Mouse (Mus musculus): ENCODE data around the gene Dnase2a.

The Dnase2a gene

DNA sequence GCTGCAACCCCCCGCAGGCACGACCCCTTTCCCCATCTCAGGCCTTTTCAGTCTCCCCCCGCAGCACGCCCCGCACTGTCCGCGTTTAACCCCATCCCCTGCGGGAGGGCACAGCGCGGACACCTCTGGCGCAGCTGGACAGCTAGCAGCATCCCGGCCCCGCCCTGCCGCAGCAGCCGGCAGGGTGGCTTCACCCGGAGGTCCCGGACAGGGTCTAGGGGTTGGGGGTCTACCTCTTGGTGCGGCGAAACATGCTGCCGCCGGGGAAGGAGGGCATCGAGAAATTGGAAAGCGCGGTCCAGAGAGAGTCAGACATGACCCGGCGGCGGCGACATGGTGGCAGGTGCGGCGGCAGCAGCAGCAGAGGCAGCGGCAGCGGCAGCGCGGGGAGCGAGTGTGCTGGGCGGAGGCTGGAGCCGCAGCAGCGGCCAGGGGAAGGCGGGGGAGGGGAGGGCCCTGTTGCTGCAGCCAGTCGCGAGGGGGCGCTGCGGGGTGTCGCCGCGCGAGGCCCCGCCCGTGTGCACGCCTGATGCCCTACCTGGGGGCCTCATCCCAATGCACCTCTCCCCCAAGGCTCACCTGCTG is 28.7 kb downstream of the Dnase2a start, which contains the start of gene Mast1:
Mast1 (minus strand) TSS at position 398 of the 585 bp plus-strand sequence.
- DNase-seq (ENCODE audit: low spot score), result no peak

DNA sequence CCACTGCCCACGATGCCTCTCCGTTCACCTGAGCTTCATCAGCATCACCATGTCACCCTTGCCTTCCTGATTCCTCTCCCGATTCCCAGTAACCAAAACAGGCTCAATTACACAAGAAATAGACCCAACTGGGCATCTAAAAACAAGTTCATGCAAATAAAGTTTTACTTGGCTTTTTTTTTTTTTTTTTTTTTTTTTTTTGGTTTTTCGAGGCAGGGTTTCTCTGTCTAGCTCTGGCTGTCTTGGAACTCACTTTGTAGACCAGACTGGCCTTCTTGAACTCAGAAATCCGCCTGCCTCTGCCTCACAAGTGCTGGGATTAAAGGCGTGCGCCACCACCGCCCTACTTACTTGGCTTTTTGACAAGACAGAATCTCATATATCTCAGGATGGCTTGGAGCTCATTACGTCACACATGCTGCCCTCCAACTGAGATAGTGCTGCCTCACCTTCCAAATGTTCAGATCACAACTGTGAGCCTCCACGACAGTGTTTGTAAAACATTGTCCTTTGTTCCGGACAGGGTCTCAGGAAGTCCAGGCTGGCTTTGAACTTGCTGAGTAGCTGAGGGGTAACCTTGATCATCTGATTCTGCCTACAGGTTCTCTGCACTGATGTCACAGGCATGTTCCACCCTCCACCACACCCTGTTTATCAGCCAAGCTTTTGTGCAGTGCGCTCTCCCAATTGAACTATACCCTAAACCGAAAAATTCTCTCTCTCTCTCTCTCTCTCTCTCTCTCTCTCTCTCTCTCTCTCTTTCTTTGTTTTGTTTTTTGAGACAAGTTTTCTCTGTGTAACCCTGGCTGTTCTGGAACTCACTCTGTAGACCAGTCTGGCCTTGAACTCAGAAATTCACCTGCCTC is 29.5 kb downstream of the Dnase2a start:
- no peak for DNase-seq (ENCODE audit: low spot score)

DNA sequence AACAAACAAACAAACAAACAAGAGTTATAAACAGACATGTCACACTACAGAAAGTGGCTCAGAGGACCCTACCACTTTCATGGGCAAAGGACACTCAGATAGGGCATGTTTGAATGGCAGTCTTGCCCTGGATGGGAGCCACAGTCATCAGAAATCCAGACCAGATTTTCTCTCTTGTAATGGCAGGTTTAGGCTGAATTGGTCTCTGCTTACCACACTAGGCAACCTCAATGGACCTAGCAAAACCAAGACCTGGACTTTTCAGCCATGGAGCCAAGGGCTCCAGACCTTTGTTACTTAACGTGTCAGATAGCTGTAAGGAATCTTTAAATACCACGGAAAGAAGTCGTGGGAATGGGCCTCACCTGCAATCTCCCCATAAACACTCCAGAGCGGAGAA is 35.3 kb downstream of the Dnase2a start:
- no peak for DNase-seq (ENCODE audit: low spot score)

DNA sequence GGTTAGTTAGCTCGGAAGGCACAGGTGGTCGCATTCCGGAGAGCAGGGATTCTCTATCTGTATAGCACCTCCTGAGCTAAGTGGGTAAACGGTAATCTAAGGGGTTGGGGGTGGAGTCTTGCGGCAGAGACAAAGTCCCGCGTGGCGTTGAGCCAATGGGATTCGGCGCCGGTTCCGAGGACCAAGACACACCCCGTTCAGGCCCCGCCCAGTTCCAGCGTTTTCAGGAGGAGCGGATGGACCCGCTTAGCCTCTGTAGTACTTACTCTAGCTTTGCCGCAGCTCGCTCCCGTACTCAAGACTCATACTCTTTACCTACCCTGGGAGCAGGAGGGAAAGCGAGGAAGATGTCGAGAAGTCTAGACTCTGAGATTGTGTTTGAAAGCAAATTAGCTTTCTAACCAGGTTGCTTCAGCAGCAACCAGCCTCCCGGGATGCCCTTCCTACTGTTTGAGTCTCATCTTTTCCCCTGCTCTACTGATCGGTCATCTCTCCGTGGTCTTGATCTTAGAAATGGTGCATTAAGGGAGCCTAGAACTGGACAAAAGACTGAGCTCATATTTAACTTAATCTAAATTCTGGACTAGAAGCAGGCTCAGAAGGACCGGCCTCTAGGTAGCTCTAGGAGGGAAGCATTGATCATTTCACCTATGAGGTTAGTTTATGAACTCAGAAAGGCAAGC is 36.3 kb downstream of the Dnase2a start:
- no peak for DNase-seq (ENCODE audit: low spot score)

DNA sequence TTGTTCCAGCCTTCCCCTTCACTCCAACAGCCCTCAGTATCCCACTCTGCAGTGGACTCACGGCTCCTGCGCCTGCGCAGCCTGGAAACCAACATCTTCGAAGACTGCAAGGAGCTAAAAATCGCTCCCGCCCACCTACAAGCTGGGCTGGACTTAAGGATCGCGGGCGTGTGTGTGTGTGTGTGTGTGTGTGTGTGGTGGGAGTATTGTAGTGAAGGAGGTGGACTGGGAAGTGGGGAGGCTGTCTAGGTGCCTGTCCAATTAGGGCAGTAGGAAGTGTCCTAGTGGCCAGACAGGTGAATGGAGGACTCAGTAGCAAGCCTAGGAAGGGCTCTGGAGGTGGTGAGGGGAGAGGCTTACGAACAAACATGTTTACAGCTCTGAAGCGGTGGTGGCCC is 36.9 kb downstream of the Dnase2a start:
- DNase-seq (ENCODE audit: low spot score), result no peak

DNA sequence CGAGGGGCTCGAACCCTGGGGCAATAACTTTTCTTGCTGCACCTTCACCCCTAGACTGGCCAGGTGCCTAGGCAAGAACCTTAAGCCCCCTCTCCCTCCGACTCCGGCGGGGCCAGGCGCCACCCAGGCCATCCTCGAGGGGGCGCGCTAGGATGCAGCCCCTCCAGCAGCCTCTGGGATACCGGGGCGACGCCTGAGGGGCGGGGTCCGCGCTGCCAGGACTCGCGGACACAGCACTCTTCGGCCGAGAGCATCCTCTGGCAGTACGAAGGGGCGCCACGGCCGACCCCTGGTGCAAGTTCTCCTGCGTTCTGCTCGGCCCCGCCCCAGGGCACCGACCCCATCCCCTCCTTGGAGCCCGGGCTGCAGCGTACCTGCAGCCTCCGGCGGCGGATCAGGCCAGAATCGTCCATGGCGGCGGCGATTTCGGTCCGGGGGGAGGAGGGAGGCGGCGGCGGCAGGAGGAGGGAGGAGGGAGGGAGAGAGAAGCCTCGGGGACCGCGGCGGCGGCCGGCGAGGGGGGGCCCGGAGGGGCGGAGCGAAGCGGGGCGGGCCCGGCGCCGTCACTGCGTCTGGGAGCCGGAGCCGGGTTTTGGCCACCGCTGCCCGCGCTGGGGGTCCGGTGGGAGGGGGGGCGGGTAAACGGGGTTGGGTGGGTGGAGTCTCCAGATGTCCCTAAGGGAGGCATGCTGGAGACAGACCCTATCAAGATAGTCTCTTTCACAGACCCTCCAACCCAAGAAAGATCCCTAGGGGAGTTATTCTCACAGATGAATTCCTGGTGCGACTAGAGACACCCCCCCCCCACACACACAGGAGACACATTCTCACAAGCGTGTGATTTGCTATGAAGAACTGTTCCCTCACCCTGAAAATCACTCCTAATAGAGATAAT is 37.5 kb downstream of the Dnase2a start:
- DNase-seq (ENCODE audit: low spot score), result no peak

DNA sequence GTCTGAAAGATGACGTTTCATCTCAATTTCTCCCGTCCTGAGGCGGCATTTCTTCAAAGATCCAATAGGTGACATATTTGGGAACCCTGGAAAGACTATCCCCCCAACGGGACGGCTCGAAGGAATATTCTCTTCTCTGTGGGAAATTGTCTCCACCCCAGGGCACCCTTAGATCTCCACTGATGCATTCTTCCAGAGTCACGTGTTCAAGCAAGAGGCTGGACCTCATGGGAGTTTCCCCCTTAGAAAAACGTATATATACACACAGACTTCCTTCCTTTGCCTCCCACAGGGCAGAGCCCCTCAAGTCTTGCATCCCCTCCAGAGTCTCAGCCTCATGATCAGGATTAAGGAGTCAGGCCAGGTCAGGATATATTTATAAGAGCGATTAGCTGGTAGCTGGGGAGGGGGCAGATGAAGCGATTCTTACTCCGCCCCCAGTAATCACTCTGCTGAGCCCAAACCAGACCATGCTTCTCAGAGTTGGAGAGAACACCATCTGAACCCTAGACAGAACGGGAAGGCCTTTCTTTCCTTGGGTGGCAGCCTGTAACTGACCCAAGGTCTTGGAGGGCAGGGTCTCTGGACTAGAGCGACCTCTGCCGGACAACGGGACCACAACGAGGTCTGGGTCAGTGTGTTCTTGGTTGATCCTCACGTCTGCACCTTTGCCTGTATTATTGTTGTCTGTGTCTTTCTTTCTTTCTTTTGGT is 38.3 kb downstream of the Dnase2a start, which contains the start of gene Rtbdn:
Rtbdn (plus strand) TSS at position 464 of the 713 bp plus-strand sequence.
- no peak for DNase-seq (ENCODE audit: low spot score)

DNA sequence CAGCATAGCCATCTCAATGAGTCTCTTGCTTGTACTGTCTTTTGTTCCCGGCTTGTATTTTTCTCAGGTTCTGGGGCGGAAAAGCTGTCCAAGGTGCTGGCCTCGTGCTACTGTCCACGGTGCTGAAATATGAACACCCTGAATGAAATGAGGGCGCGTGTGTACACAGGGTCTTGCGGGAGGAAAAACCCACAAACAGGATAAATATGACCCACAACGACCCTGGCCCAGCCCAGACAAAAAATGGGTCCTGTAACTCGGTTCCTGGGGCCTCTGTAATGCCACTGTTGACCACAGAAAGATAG is 38.8 kb downstream of the Dnase2a start:
- DNase-seq (ENCODE audit: low spot score), result no peak

DNA sequence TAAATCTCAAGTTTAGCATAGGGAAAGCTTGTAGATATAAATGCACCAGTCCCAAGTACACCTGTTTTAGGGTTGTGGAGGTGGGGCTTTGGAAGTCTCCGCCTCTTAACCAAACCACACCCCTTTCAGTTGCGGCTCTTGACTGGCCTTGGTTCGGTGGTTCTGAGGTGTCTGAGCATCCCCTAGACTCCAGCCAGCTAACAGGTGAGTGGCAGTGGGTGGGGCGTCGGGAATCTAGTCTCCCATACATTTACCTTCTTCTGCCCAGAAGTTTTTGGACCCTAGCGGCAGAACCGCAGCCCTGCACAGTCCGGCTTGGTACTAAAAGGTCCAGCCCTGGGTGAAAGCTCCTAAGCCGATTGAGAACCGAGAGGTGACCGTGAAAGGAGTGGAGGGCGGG is 41.4 kb downstream of the Dnase2a start:
- DNase-seq (ENCODE audit: low spot score), result no peak

DNA sequence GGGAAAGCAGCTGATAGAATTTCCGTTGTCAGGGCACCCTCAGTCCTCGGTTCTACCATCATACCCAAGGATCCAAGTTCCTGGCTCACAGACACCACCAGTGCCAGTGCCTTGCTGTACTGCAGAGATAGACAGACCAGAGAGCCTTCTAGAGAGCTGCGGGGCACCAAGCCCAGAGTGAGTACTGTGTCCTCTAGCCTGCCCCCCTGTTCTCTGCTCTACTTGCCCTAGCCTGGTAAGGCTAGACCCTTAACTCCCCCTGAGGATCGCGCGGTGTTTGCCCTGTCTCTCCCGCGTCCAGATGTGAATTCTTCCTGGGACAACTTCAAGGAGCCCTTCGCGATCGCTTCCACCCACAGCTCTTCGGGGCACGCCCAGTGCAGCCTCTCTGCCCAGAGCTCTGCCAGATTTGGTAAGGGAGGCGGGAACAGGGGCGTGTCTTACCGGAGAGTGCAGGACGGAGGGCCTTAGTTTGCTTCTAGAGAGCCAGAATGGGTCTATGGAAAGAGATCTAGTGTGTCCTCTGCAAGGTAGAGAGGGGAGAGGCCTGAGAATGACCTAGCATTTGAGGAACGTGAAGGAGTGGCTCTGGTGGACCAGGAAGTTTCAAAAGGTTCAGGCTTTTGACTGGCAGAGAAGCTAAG is 44.4 kb downstream of the Dnase2a start:
- DNase-seq (ENCODE audit: low spot score), result no peak

DNA sequence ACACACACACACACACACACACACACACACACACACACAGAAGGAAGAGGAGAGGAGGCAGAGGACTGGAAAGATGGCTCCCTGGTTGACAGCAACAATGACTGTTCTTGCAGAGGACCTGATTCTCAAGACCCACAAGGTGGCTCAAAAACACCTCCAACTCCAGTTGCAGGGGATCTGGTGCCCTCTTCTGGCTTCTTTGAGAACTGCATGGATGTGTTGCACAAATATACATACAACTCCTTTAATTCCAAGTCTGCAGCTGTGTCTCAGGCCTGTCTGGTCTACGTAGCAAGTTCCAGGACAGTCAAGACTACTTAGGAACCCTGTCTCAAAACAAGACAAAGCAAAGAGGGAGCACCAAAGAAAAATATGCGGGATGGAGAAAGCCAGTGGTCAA is 48.4 kb downstream of the Dnase2a start:
- no peak for DNase-seq (ENCODE audit: low spot score)

DNA sequence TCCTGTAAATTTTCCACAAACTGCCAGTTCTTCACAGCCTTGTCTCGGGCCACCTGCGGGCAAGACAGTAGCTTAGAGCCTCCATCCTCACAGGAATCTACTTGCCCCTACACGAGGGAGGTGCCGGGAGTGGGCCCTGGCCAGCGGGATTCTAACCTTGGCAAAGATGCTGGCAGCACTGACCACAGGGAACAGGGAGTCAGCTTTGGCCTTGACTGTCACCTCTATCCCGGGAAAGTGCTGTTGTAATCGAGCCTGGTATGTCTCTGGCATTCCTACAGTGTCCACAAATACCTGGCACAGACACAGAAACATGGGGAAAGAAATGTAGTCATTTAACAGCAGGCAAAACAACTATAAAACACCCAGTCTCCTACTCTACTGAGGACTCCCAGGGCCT is 51.5 kb downstream of the Dnase2a start:
- no peak for DNase-seq (ENCODE audit: low spot score)

DNA sequence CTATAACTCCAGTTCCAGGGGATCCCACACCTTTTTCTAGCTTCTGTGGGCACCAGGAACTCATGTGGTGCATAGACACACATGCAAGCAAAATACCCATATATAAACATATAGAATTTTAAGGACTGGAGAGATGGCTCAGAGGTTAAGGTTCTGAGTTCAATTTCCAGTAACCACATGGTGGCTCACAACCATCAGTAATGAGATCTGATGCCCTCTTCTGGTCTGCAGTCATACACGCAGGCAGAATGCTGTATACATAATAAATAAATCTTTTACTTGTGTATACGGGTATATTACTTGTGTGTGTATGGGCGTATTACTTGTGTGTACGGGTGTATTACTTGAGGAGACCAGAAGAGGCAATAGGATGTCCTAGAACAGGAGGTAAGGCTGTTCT is 55.6 kb downstream of the Dnase2a start:
- DNase-seq (ENCODE audit: low spot score), result no peak

DNA sequence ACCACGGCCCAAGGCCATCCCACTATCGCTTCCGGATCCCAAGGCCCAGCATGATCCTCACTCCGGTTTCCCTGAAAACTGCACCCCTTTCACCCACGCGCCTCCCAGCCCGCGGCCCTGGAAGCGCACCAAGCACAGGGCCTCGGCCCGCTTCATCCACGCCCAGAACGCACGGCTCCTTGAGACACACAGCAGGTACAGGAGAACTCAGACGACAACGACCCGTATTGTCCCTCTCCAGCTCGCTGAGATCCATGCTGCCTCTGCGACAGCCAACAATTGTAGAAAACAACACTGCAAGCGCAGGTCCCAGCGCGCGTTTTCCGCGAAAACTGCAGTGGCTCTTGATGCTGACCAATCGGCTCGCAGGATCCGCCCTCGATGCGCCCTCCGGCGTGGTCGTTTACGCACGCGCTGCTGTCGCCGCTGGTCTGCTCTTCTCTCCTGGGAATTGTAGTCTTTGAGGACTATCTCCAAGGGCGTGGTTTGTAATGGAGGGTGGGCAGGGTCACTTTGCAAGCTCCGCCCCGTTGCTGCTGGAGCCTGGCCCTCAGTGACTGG is 57.5 kb downstream of the Dnase2a start:
- no peak for DNase-seq (ENCODE audit: low spot score)

DNA sequence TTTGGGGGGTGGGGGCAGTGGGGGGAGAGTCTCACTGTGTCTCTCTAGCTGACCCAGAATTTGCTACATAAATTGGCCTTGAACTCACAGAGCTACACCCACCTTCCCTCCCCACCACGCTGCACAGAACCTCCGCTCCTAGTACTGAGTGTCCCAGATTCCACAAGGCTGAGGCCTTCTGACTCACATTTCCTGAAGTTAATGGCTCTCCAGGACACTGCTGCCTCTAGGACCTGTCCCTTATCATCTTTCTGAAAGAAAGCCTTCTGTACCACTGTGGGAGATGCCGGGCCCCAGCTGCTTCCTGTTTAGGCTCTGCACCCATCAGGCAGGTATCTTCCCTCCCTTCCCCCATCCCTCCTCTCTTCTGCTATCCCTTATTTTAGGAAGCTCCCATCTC is 58.2 kb downstream of the Dnase2a start:
- no peak for DNase-seq (ENCODE audit: low spot score)

DNA sequence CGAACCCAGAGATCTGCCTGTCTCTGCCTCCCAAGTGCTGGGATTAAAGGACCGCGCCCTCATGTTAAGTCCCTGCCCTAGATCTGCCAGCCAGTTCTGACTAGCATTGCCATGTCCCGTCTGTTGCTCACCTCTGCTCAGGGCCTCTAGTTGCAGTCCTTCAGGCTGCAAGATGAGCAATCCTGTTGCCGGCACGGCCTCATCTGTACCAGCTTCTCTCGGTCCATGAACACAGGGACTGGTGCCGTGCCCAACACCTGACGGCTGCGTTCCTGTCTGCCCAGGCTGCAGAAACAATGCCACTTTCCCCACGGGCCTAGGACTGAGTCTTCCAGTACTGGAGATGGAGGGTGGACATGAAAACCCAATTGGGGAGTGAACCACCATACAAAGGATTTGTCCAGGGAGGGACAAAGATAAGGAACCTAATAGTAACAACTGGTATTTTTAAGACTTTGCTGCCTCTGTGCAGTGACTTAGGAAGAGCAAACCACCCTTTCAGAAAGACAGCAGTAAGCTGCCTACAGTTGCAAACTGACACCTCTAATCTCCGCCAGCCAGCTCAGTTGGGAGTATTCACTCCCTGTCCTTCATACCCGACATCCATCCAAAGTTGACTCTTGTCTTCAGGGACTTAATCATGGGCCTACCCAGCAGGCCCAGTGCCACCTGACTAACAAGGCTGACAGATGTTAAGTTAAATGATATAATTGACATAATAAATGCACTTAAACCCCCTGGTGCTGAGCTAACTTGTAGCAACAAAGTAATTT is 59.4 kb downstream of the Dnase2a start:
- no peak for DNase-seq (ENCODE audit: low spot score)

DNA sequence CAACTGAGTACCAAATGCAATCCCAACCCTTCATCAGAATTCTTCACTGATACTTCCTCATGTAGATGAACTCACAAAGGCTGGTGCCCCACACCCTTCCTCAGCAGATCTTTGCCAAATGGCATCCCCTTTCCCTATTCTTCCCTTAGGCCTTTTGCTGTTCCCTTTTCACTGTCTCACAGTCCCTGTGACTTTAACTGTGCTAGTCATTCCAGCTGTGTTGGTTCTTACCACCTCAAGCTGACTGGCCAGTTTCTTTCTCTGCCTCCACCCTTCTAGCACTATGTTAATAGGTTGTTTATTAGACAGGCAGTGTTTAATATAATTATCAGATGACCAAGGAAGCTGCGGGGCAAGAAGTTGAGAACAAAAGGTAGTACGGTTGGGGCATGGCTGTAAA is 60.3 kb downstream of the Dnase2a start:
- DNase-seq (ENCODE audit: low spot score), result no peak

DNA sequence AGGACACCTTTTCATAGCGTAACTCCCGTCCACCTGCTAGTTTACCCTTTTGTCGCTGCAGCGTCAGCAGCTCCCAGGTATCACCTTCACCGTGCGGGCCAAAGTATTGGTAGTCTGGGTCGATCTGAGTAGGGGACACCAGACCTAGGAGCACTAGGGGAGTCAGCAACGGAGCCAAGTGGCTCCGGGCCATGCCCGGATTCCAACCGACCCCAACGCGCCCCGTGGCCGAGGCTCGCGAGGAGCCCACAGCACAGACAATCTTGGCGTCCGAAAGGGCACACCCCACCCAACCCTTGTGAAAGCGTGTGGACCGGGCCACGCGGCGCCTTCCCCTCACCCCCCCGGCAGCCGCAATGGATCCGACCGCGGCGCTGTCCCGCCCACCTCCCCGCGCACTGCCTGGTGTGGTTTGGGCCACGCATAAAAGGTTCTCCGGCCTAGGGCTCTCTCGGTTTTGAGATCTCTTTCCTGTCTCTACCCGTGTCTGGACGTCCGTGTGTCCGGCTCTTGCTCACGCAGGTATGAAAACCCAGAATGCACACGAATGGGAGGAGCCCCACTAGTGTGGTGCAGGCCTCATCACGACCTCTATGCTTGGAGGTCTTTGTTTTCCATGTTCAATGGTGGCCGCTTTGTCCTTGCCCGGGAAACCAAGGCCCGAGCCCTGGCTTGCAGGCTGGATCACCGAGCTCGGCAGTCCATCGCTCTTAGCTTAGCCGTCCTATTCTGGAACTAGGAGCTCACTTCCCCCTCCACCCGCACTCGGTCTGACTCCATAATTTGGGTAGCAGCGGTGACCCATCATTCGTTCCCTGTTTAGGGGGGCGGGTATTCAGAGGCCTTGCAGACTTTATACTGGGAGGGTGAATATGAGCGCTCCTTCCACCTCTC is 61.1 kb downstream of the Dnase2a start, which contains the start of the genes Gm49661, Prdx2 and Rnaseh2a:
Gm49661 (minus strand) TSS at position 193 of the 894 bp plus-strand sequence.
Prdx2 (plus strand) TSS at position 347 of the 894 bp plus-strand sequence.
Rnaseh2a (minus strand) TSS at position 527 of the 894 bp plus-strand sequence.
- no peak for DNase-seq (ENCODE audit: low spot score)

Data from ovary, postnatal 10 days (tissue).